Mouse (Mus musculus) lung, postnatal 0 days (tissue): ENCODE measurements around the gene Synj2.

ENCODE experiments used
- CTCF ChIP-seq: IDR thresholded peaks from 2 replicates; pipeline ENCODE4 v1.5.1; 2016; ENCODE audit warnings: antibody characterized with exemption, mild to moderate bottlenecking
- EP300 ChIP-seq: IDR thresholded peaks from 2 replicates; pipeline ENCODE4 v1.6.1; 2016; ENCODE audit warnings: antibody characterized with exemption, mild to moderate bottlenecking, control low read depth

DNA sequence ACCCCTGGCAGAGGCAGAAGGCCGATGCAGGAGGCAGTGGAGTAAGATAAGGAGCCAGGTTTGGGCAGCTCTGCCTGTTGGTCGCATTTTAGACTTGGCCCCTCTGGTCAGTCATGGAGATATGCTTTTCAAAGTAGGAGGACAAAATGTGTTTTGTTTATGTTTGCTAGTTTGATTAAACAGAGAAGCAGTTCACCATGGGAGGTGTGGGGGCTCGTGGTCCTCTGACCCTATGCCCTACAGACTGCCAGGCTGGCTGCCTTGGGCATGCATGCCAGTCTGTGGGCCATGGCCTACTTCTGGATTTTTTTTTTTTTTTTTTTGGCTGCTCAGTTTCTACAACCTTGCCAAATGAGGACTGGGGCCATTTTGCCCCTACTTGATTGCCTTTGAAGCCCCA, 6.0 kb downstream of the Synj2 start:
- no peak for TF ChIP-seq CTCF
- TF ChIP-seq EP300, result no peak
